In the genomic region with DNA sequence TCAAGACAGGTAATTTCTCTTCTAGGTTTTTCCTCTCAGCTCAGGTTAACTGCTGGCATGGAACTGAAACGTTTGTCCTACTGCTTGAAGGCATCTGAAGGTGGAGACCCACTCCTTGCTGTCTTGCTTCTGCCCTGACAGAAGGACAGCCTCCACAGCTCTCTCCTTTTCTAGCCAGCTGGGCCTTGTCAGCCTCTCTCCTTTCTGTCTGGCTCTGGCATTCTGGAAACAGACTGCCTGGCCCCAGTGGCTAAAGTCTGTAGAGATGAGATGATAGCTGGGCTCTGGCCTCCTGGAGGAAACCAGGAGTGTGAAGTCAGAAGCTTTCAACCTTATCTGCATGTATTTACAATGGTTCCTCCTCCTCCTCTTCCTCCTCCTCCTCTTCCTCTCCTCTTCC, we compare ENCODE assay signal across 15 mouse cellular contexts. TPM values are rescaled to one million over a fixed set of nuclear protein-coding genes. Genes with fewer than 3 reads are reported as not detected.
A peak's percentile ranks its signal among the peaks of the same experiment; 100 is the strongest.
DNase-seq lines count a peak whose midpoint lies in the region; ATAC-seq lines count a peak whose summit lies in the region.
"Had no signal": no experiment of that assay in that cellular context is flagged by ENCODE, and none has a peak within 500 bp of the region (broad histone marks: within the 10 kb centered on the region; RNA-seq: fewer than 3 reads in every experiment).

No protein-coding gene starts in this region.

- H3K27me3 ChIP-seq in heart, embryonic 14.5 days (ENCODE audit: control insufficient read depth, insufficient read depth, low read length) = no peaks in the 10 kb centered on the region
- H3K27me3 ChIP-seq in megakaryocyte, embryonic 14.5 days (replicated peaks) = no peaks in the 10 kb centered on the region
- H3K27me3 ChIP-seq in forebrain, embryonic 11.5 days (ENCODE audit: control insufficient read depth, insufficient read depth, low read length) = no peaks in the 10 kb centered on the region

- H3K4me3 ChIP-seq in heart, embryonic 14.5 days (ENCODE audit: control insufficient read depth in 1 of 2, insufficient read depth in 1 of 2, low read depth in 1 of 2, low read length in 2 of 2) = no peak overlapping the region
- peak overlapping the region; percentile 60 for H3K4me3 ChIP-seq in megakaryocyte, embryonic 14.5 days (replicated peaks)
- no peak overlapping the region for H3K4me3 ChIP-seq in forebrain, embryonic 11.5 days (ENCODE audit: low read depth, low read length)

- no peaks in the 10 kb centered on the region for H3K9me3 ChIP-seq in heart, embryonic 14.5 days (ENCODE audit: control insufficient read depth, low read length)
- no peaks in the 10 kb centered on the region for H3K9me3 ChIP-seq in megakaryocyte, embryonic 14.5 days
- no peaks in the 10 kb centered on the region for H3K9me3 ChIP-seq in forebrain, embryonic 11.5 days (ENCODE audit: control insufficient read depth, low read length)

- no peak for ATAC-seq in heart, embryonic 14.5 days (ENCODE audit: insufficient number of reproducible peaks, insufficient read depth, low FRiP score, low read depth)
- no peak for ATAC-seq in megakaryocyte, adult 5-6 weeks (ENCODE audit: poor library complexity, severe bottlenecking)
- no peak for ATAC-seq in forebrain, embryonic 11.5 days (replicated peaks; ENCODE audit: low FRiP score)

- peak overlapping the region; percentile 64 to 66 for H3K27ac ChIP-seq in heart, embryonic 14.5 days (replicated peaks in 1 of 2; ENCODE audit: control insufficient read depth in 1 of 2, insufficient read depth in 1 of 2, low read depth in 2 of 2, low read length in 2 of 2)
- no peak overlapping the region for H3K27ac ChIP-seq in forebrain, embryonic 11.5 days (ENCODE audit: low read depth, low read length)
- H3K27ac ChIP-seq: liver, embryonic 14.5 days had no signal

- 0% methylated on average over 1 of the region's 1 CpGs for WGBS in heart, embryonic 14.5 days
- WGBS in forebrain, embryonic 11.5 days = 74% methylated on average over 1 of the region's 1 CpGs

- H3K36me3 ChIP-seq in heart, embryonic 14.5 days (ENCODE audit: control insufficient read depth, insufficient read depth, low read length) = peaks cover 13% of the 10 kb centered on the region; the same call in 1 of the 2 replicates
- H3K36me3 ChIP-seq in megakaryocyte, embryonic 14.5 days (replicated peaks; ENCODE audit: low read length) = peaks cover 92% of the 10 kb centered on the region
- no peaks in the 10 kb centered on the region for H3K36me3 ChIP-seq in forebrain, embryonic 11.5 days (ENCODE audit: control insufficient read depth, insufficient read depth, low read length)

- 0 out of 2 replicates have a peak overlapping the region, but pooled peaks have one; percentile 10 for H3K9ac ChIP-seq in heart, embryonic 14.5 days (ENCODE audit: low read length)
- no peak overlapping the region for H3K9ac ChIP-seq in forebrain, embryonic 11.5 days (ENCODE audit: low read length)
- H3K9ac ChIP-seq: liver, embryonic 14.5 days had no signal

- no peak overlapping the region for H3K4me2 ChIP-seq in heart, embryonic 14.5 days (ENCODE audit: low read length)
- no peak overlapping the region for H3K4me2 ChIP-seq in forebrain, embryonic 11.5 days (ENCODE audit: low read depth, low read length, severe bottlenecking)
- H3K4me2 ChIP-seq: midbrain, embryonic 11.5 days had no signal

- no peak for DNase-seq in heart, adult 9 months (ENCODE audit: low spot score in 2 of 2)
- peak; percentile 32 for DNase-seq in heart, postnatal 4 days
- peak; percentile 38 for DNase-seq in lung, postnatal 25 days (ENCODE audit: low spot score)
- DNase-seq in forebrain, embryonic 11.5 days (ENCODE audit: low spot score) = no peak
- no peak for DNase-seq in gastrocnemius, adult 18-20 months (ENCODE audit: low spot score)
- DNase-seq: adrenal gland, postnatal 14 days; cerebellum, adult 9-11 months; embryo, embryonic 11 days; layer of hippocampus, postnatal 36 days; left cerebral cortex, postnatal 4 days had no signal

- H3K4me1 ChIP-seq in heart, embryonic 14.5 days (ENCODE audit: control insufficient read depth in 2 of 2, insufficient read depth in 2 of 2, low read length in 2 of 2) = peaks cover 38 to 61% of the 10 kb centered on the region in 2 experiments
- H3K4me1 ChIP-seq in megakaryocyte, embryonic 14.5 days = peaks cover 93% of the 10 kb centered on the region
- no peaks in the 10 kb centered on the region for H3K4me1 ChIP-seq in forebrain, embryonic 11.5 days (replicated peaks; ENCODE audit: control insufficient read depth, insufficient read depth, low read length)

RNA-seq across cellular contexts. Expression of a gene that starts 17.8 kb away (rescaled TPM):
- polyA plus RNA-seq in heart, embryonic 14.5 days (2014; fragmentation: Nextera tagmentation; extraction: Ambion mirVana) = 210 and 223 TPM in 2 replicates
- 27.7 and 31.8 TPM in 2 replicates for polyA plus RNA-seq in megakaryocyte, embryonic 14.5 days (2012; ENCODE audit: insufficient read depth, low replicate concordance)
- 12.5 and 15.9 TPM in 2 replicates for total RNA-seq in megakaryocyte, adult 5-6 weeks (2015)
- 40.2 and 43.9 TPM in 2 replicates for total RNA-seq in megakaryocyte, adult 5-6 weeks (2017)
- 100 to 1,000 TPM; 213 to 221 TPM for total RNA-seq in heart, postnatal 4 days (2021)
- polyA plus RNA-seq in forebrain, embryonic 11.5 days (2014; fragmentation: Nextera tagmentation; extraction: Ambion mirVana) = 208 and 218 TPM in 2 replicates
- total RNA-seq in gastrocnemius, adult 18-20 months (2021) = 100 to 1,000 TPM; 223 to 247 TPM

RNA-seq across cellular contexts. Expression of a gene that starts 20.5 kb away (rescaled TPM):
- 125 TPM in 2 replicates for polyA plus RNA-seq in heart, embryonic 14.5 days (2014; fragmentation: Nextera tagmentation; extraction: Ambion mirVana)
- 500 and 536 TPM in 2 replicates for polyA plus RNA-seq in megakaryocyte, embryonic 14.5 days (2012; ENCODE audit: insufficient read depth, low replicate concordance)
- 0.45 TPM in 1 of 2 replicates, not detected in the other for total RNA-seq in megakaryocyte, adult 5-6 weeks (2015)
- total RNA-seq in megakaryocyte, adult 5-6 weeks (2017) = not detected in 2 replicates
- 10 to 100 TPM; 89.4 to 97.0 TPM for total RNA-seq in heart, postnatal 4 days (2021)
- 20.3 and 23.6 TPM in 2 replicates for polyA plus RNA-seq in forebrain, embryonic 11.5 days (2014; fragmentation: Nextera tagmentation; extraction: Ambion mirVana)
- total RNA-seq in gastrocnemius, adult 18-20 months (2021) = 1 to 10 TPM; 1.5 to 2.3 TPM

Comparison
In these comparisons a context has a peak if more than half of its experiments do, and no peak if none do; other contexts are left out.
1. DNase-seq: peak in heart, postnatal 4 days (single experiment) and lung, postnatal 25 days (single experiment); none in heart, adult 9 months (0 of 2), forebrain, embryonic 11.5 days (single experiment) and gastrocnemius, adult 18-20 months (single experiment).
2. RNA of a gene that starts 17.8 kb away (total RNA-seq): 223 to 247 TPM in gastrocnemius, adult 18-20 months and 213 to 221 TPM in heart, postnatal 4 days; 12.5 to 43.9 TPM in megakaryocyte, adult 5-6 weeks; every median in the first group is over 4 times any median in the second.
3. RNA of a gene that starts 20.5 kb away (total RNA-seq): 89.4 to 97.0 TPM in heart, postnatal 4 days; 1.5 to 2.3 TPM in gastrocnemius, adult 18-20 months and 0.45 TPM in megakaryocyte, adult 5-6 weeks; every median in the first group is over 10 times any median in the second.